Mouse (Mus musculus): ENCODE data around the gene Sult2b1. TPM values are rescaled to one million over a fixed set of nuclear protein-coding genes. Genes with fewer than 3 reads are reported as not detected.

Sult2b1 gene
- 1 to 10 TPM; 1.4 to 3.5 TPM for total RNA-seq (2023)

GRCm38 (mm10) chr7:45784524-45785372, at the start of gene Sult2b1:
Gene Sult2b1 (minus strand): TSS chr7:45784669.

DNA sequence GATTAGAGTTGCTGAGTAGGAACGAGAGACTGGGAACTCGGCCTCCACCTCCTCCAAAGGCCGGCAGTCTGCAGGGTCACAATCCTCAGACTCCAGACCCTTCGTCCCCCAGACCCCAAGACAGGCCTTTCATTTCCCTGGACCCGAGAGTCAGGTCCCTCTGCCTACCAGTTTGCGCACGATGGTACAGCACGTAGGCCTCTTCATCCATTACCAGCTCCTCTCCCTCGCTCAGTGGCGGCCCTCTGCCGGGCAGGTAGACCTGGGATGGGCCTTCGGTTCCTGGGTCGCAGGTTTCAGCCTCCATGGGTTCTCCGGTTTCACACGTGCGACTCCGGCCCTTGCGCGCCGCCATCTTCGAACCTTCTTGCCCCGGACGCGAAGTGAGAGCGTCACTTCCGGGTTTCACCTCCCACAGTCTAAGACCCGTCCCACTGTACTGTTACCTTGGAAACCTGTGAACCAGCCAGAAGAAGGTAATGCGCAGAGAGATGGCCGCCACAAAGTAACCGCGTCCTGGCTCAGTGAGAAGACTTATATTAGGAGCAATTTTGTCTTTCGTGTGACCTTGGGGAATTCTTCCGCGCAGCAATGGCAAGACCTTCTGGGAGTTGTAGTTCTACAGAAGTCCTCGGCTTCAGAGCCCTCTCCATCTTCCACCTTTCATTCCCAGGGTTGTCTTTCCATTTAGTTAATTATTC, 46.1 kb upstream of the Sult2b1 start, which contains the start of gene Grwd1:
Gene Grwd1 (minus strand): TSS at position 518 of the 701 bp plus-strand sequence.

DNA sequence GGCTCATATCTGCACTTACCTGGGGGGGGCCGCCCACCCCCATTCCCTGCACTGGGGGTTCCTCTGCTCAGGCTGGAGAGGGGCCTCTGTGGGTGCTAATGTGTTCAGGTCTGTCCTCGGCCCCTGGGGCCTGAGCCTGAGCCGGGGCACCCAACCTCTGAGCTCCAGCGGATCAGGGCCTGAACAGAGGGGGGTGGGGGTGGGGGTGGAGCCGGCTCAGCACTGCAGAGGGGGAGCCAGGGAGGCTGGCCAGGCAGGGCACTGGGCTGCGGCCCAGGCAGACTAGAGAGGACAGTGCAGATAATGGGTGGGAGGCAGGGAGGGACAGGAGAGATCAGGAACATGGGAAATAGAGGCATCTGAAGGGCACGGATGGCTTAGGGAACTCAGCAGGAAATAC, 40.1 kb upstream of the Sult2b1 start, which contains the start of gene Kcnj14:
Gene Kcnj14 (minus strand): TSS at position 185 of the 400 bp plus-strand sequence.

GRCm38 (mm10) chr7:45813787-45814779, 29.6 kb upstream of the Sult2b1 start, which contains the start of gene Cyth2:
Gene Cyth2 (minus strand): TSS chr7:45814581.

GRCm38 (mm10) chr7:45783511-45784091, 868 bp downstream of the Sult2b1 start, which contains the start of gene Lmtk3:
Gene Lmtk3 (plus strand): TSS chr7:45783738.

DNA sequence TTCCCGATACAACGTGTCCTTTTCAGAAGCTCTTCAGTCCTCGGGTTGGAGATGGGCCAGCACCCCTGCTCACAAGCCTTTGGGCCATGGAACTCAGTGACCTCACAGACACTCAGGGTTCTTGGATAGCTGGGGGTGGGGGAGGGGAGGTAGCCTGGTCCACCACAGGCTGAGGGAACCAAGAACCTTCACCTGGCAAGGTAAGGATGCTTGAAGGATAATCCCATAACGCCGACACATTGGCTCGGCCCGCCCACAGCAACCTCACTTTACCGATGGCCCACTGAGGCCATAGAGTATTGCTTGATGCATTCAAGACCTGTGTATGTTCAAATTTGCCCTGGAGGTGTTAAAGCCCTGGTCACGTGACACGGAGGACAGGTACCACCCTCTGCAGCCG, 58.8 kb downstream of the Sult2b1 start, which contains the start of gene Spaca4:
Gene Spaca4 (minus strand): TSS at position 101 of the 400 bp plus-strand sequence.

DNA sequence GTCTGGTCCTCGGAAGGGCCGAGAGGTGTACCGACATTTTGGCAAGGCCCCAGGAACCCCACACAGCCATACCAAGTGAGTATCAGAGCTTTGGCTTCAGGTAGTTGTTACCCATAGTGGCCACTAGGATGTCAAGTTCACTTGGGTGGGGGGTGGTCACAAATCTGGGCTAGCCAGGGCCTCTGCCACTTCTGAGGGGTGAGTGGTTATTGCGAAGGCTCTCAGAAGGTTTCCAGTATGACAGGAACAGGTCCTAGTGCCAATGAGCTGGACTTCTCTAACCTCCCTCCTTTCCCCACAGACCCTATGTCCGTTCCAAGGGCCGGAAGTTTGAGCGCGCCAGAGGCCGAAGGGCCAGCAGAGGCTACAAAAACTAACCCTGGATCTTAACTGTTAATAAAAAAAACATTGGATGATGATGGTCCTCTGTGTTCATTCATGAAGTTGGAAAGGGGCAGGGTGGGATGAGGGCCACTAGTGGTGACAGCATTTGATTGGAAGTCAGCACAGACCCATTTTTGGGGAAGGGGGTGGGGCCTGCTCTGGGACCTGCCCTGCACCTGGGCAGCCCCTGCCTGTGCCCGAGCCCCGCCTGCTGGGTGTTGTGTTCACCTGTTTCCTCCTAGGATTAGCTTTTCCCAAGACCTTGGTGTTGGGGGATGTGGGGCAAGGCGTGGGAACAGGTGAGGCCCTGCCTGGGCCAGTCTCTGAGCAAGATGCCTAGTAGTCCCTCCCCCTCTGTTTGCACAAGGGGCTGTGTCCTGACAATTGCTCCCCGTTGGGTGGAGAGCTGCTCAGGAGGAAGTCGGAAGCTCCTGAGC, 63.8 kb downstream of the Sult2b1 start, which contains the start of gene Fam83e:
Gene Fam83e (plus strand): TSS at position 800 of the 821 bp plus-strand sequence.

DNA sequence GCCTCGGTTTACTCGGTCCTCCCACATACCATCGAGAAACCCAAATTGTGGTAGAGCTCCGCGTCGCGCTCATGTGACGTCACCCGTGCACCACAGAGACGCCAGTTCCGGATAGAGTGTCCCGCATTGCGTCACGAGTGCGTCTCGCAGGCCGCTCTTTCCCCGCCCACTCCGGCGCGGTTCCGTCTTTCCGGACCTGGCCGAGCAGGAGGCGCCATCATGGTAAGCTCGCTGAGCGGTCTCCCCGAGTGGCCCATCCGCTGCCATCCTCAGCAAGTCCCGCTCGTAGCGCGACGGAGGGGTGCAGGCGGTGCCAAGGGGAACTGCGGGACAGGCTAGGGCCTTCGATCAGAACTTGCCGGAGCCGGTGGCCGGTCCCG, 66.6 kb downstream of the Sult2b1 start, which contains the start of gene Sphk2:
Gene Sphk2 (minus strand): TSS at position 85 of the 380 bp plus-strand sequence.

GRCm38 (mm10) chr7:45715090-45715708, 69.3 kb downstream of the Sult2b1 start, which contains the start of gene Rpl18:
Gene Rpl18 (plus strand): TSS chr7:45715457.

DNA sequence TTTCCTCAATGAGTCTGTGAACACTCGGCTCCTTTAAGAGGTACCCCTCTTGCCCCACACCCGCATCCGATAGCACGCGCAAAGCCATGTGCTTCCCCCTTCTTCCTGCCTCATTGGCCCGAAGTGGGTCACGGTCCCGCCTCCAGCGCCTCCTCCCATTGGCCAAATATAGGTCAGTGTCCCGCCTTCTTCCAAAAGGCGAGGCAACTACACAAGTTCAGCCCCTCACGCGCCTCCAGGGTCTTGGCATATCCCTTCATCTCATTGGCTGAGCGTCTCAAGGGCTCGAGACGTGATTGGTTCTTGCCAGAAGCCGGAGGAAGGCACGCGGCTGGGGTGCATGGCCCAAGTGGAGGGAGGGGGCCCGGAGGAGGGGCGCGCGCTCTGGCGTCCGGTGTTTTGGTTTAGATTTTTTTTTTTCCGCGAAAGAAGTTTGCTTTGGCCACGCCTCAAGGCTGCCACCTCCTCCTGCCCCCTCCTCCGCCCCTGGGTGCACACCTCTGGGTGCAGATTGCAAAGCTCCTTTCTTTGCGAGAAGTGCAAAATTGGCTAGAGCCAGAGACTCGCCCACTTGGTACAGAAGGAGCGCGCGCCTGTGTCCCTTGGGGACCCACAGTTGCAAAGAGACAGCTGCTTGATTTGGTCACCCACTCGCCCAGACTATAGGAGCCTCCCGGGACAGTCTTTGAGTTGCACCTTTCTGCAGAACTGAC, 79.6 kb downstream of the Sult2b1 start, which contains the start of gene Dbp:
Gene Dbp (plus strand): TSS at position 359 of the 713 bp plus-strand sequence.

DNA sequence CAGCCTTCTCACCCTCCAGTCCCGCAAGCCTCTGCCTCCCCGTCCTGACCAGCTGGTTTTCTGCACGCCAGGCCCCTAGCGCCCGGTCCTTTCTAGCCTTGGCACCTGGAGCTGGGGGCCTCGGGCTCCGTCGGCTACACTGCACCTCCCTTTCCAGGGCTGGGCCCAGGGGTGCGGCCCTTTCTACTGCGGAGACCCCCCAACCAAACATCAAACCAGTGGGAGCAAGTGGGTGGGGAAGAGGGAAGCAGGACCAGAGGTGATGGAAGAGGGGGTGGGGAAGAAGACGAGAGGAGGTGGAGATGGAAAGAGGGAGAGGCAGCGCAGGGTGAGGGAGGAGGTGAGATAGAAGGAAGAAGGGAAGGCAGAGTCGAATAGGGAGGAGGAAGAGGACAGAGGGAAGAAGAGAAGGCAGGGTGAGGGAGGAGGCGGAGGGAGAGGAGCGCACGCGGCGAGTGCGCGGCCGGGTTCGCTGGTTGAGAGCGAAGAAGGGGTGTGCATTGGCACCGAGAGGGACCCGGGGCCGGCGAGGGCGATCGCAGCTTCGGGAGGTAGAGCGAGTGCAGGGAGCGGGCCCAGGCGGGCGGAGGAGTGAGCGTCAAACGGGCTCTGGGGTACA, 84.8 kb downstream of the Sult2b1 start, which contains the start of gene Car11:
Gene Car11 (plus strand): TSS at position 321 of the 619 bp plus-strand sequence.

GRCm38 (mm10) chr7:45693921-45694591, 90.4 kb downstream of the Sult2b1 start, which contains the start of gene Sec1:
Gene Sec1 (minus strand): TSS chr7:45694402.

GRCm38 (mm10) chr7:45683396-45684050, 100.9 kb downstream of the Sult2b1 start, which contains the start of gene Ntn5:
Gene Ntn5 (plus strand): TSS chr7:45684022.

All from T-cell, adult 66 days (primary cell).